Comparison of ENCODE assay signal across 21 mouse cellular contexts in the genomic region with DNA sequence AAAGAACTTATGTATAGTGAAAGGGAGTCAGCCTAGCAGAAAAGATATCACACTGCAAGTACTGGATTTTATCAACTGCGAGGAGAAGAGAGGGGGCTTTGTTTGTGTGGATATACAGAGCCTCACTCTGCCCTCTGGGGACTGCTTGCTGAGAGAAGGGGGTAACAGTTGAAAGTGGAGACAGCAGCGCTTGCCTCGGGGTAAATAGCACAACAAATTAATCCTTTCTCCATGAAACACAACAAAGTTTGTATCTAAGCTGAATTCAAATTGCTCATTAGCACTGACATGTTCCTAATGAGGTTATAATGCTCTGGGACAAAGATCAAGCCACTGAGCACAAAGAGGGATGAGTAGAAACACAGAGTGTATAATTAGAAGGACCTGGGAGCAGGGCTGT.
DNase-seq lines count a peak whose midpoint lies in the region; TF ChIP-seq lines count a peak whose summit lies in the region.
"Had no signal": no experiment of that assay in that cellular context is flagged by ENCODE, and none has a peak within 500 bp of the region (broad histone marks: within the 10 kb centered on the region; RNA-seq: fewer than 3 reads in every experiment).

No protein-coding gene starts in this region.

- intact Hi-C loops in left cerebral cortex, postnatal 4 days (cut with DNase I): no loop called here
- intact Hi-C loops in left cerebral cortex, postnatal 25 days (cut with DNase I): no loop called here

- TF ChIP-seq POLR2A in brain, embryonic 14.5 days (IDR thresholded peaks at IDR 0.05; ENCODE audit: borderline replicate concordance, extremely low read depth, insufficient read depth, insufficient read length, poor library complexity, severe bottlenecking): no peak

- TF ChIP-seq CTCF in brain, embryonic 14.5 days (IDR thresholded peaks at IDR 0.05; ENCODE audit: borderline replicate concordance, extremely low read depth, insufficient read depth, insufficient read length): no peak

- DNase-seq in left cerebral cortex, postnatal 4 days: peak; percentile 1
- DNase-seq in left cerebral cortex, postnatal 25 days (ENCODE audit: low spot score in 2 of 2): no peak
- peak; percentile 91 for DNase-seq in Muller cell, postnatal 12 days (ENCODE audit: inconsistent ontology term)
- peak; percentile 38 for DNase-seq in brain, embryonic 14.5 days (ENCODE audit: low read depth)
- DNase-seq in retina, postnatal 1 day: peak; percentile 83
- DNase-seq in kidney, postnatal 10 days: no peak
- DNase-seq: adrenal gland, adult 2 months; adrenal gland, postnatal 36 days; B cell, adult 2 months; cerebellum, adult 8-10 months; cerebellum, postnatal 25 days; gastrocnemius, postnatal 36 days; heart, postnatal 10 days; kidney, adult 18-20 months; kidney, postnatal 36 days; liver, embryonic 13.5 days; lung, adult 18-20 months; lung, postnatal 4 days; right cerebral cortex, adult 18-20 months; spleen, adult 18-20 months; thymus, adult 2 months had no signal

Comparison
In these comparisons a context has a peak if more than half of its experiments do, and no peak if none do; other contexts are left out.
1. DNase-seq: peak in left cerebral cortex, postnatal 4 days (single experiment), Muller cell, postnatal 12 days (single experiment), brain, embryonic 14.5 days (single experiment) and retina, postnatal 1 day (single experiment); none in left cerebral cortex, postnatal 25 days (0 of 2) and kidney, postnatal 10 days (single experiment).